Comparison of ENCODE assay signal across 8 mouse cellular contexts in genomic region chr7:109438781-109439591, GRCm38 (mm10). TPM values are rescaled to one million over a fixed set of nuclear protein-coding genes. Genes with fewer than 3 reads are reported as not detected.
DNase-seq lines count a peak whose midpoint lies in the region; ATAC-seq and TF ChIP-seq lines count a peak whose summit lies in the region.

TSS of gene Stk33 (minus strand) at chr7:109439081.

- H3K4me3 ChIP-seq in kidney, embryonic 14.5 days (ENCODE audit: low read length): peak within 1 kb of the TSS; percentile 52
- peak within 1 kb of the TSS; percentile 47 for H3K4me3 ChIP-seq in embryonic facial prominence, embryonic 11.5 days (ENCODE audit: low read depth, low read length)
- peak within 1 kb of the TSS; percentile 47 for H3K4me3 ChIP-seq in lung, embryonic 14.5 days (ENCODE audit: low read depth, low read length)

- H3K36me3 ChIP-seq in kidney, embryonic 14.5 days (ENCODE audit: control insufficient read depth, insufficient read depth, low read length): no peaks in the 10 kb centered on the region
- H3K36me3 ChIP-seq in embryonic facial prominence, embryonic 11.5 days (replicated peaks; ENCODE audit: control insufficient read depth, insufficient read depth, low read depth, low read length): no peaks in the 10 kb centered on the region
- no peaks in the 10 kb centered on the region for H3K36me3 ChIP-seq in lung, embryonic 14.5 days (ENCODE audit: insufficient read depth)

- 0 out of 2 replicates have a peak, but pooled peaks cover 6% of the 10 kb centered on the region for H3K4me1 ChIP-seq in kidney, embryonic 14.5 days (ENCODE audit: control insufficient read depth, insufficient read depth, low read length)
- no peaks in the 10 kb centered on the region; the same call in 1 of the 2 replicates for H3K4me1 ChIP-seq in embryonic facial prominence, embryonic 11.5 days (ENCODE audit: control insufficient read depth, insufficient read depth, low read length)
- H3K4me1 ChIP-seq in lung, embryonic 14.5 days (ENCODE audit: insufficient read depth): 0 out of 2 replicates have a peak, but pooled peaks cover 2% of the 10 kb centered on the region

- no peak within 1 kb of the TSS for H3K27ac ChIP-seq in kidney, embryonic 14.5 days (ENCODE audit: low read depth, low read length)
- no peak within 1 kb of the TSS for H3K27ac ChIP-seq in embryonic facial prominence, embryonic 11.5 days (replicated peaks; ENCODE audit: low read depth, low read length)
- no peak within 1 kb of the TSS for H3K27ac ChIP-seq in lung, embryonic 14.5 days (ENCODE audit: low read depth)

- no peaks in the 10 kb centered on the region for H3K9me3 ChIP-seq in kidney, embryonic 14.5 days (ENCODE audit: control insufficient read depth, low read length)
- no peaks in the 10 kb centered on the region for H3K9me3 ChIP-seq in embryonic facial prominence, embryonic 11.5 days (replicated peaks; ENCODE audit: control insufficient read depth, low read length)
- H3K9me3 ChIP-seq in lung, embryonic 14.5 days (ENCODE audit: low read depth, low read length): no peaks in the 10 kb centered on the region

- DNase-seq in kidney, adult 11 months: no peak
- peak; percentile 77 for DNase-seq in embryonic facial prominence, embryonic 11.5 days (ENCODE audit: low spot score)
- DNase-seq in heart, adult 9 months (ENCODE audit: low spot score in 2 of 2): peak; percentile 61 to 72
- peak; percentile 21 for DNase-seq in kidney, postnatal 14 days
- peak; percentile 65 for DNase-seq in lung, embryonic 14.5 days
- DNase-seq in ovary, adult 18-20 months (ENCODE audit: low spot score): peak; percentile 40
- DNase-seq in thymus, adult 18-20 months: no peak

- WGBS in kidney, embryonic 14.5 days: under 1% methylated on average over 62 of the region's 62 CpGs
- WGBS in embryonic facial prominence, embryonic 11.5 days: 1% methylated on average over 62 of the region's 62 CpGs
- 1% methylated on average over 62 of the region's 62 CpGs for WGBS in lung, embryonic 14.5 days

- TF ChIP-seq CTCF in lung, embryonic 14.5 days (IDR thresholded peaks at IDR 0.05; ENCODE audit: low read depth): no peak

- H3K4me2 ChIP-seq in kidney, embryonic 14.5 days (replicated peaks; ENCODE audit: low read depth, low read length): peak within 1 kb of the TSS; percentile 96
- H3K4me2 ChIP-seq in embryonic facial prominence, embryonic 11.5 days (ENCODE audit: low read depth, low read length): peak within 1 kb of the TSS; percentile 80
- peak within 1 kb of the TSS; percentile 92 for H3K4me2 ChIP-seq in lung, embryonic 14.5 days

- peak within 1 kb of the TSS; percentile 60 for H3K9ac ChIP-seq in kidney, embryonic 14.5 days (ENCODE audit: low read depth, low read length)
- peak within 1 kb of the TSS; percentile 69 for H3K9ac ChIP-seq in embryonic facial prominence, embryonic 11.5 days (replicated peaks; ENCODE audit: low read length)
- peak within 1 kb of the TSS; percentile 53 for H3K9ac ChIP-seq in lung, embryonic 14.5 days

- peaks cover 4% of the 10 kb centered on the region for H3K27me3 ChIP-seq in kidney, embryonic 14.5 days (ENCODE audit: control insufficient read depth, insufficient read depth, low read length)
- H3K27me3 ChIP-seq in embryonic facial prominence, embryonic 11.5 days (ENCODE audit: control insufficient read depth, insufficient read depth, low read length): peaks cover 2% of the 10 kb centered on the region; the same call in 1 of the 2 replicates
- H3K27me3 ChIP-seq in lung, embryonic 14.5 days (ENCODE audit: insufficient read depth, low read length): peaks cover 28% of the 10 kb centered on the region

- ATAC-seq in kidney, embryonic 14.5 days (ENCODE audit: low FRiP score, low TSS enrichment): peak; percentile 88
- peak; percentile 82 for ATAC-seq in embryonic facial prominence, embryonic 11.5 days (replicated peaks; ENCODE audit: insufficient number of reproducible peaks, low FRiP score, low TSS enrichment, low read depth)
- peak; percentile 83 for ATAC-seq in lung, embryonic 14.5 days (ENCODE audit: insufficient read depth)

RNA-seq across cellular contexts. Expression of gene Stk33, which starts in this region (rescaled TPM):
- 0.39 and 0.49 TPM in 2 replicates for polyA plus RNA-seq in kidney, embryonic 14.5 days (2014; fragmentation: Nextera tagmentation; extraction: Ambion mirVana)
- 3.5 and 3.8 TPM in 2 replicates for polyA plus RNA-seq in embryonic facial prominence, embryonic 11.5 days (2014; fragmentation: Nextera tagmentation; extraction: Ambion mirVana)
- polyA plus RNA-seq in lung, embryonic 14.5 days (2014; fragmentation: Nextera tagmentation; extraction: Ambion mirVana): 0.61 TPM in 1 of 2 replicates, not detected in the other

Comparison
In these comparisons a context has a peak if more than half of its experiments do, and no peak if none do; other contexts are left out.
1. DNase-seq: peak in embryonic facial prominence, embryonic 11.5 days (single experiment), heart, adult 9 months (2 of 2), kidney, postnatal 14 days (single experiment) and ovary, adult 18-20 months (single experiment); none in kidney, adult 11 months (single experiment) and thymus, adult 18-20 months (0 of 2).
2. Peak in ATAC-seq, H3K4me3 ChIP-seq, H3K9ac ChIP-seq and H3K4me2 ChIP-seq in kidney, embryonic 14.5 days; RNA of the gene not detected or under 1 TPM.
3. Peak in DNase-seq, ATAC-seq, H3K4me3 ChIP-seq, H3K9ac ChIP-seq and H3K4me2 ChIP-seq in lung, embryonic 14.5 days; RNA of the gene not detected or under 1 TPM.
4. Peak in every context shown above with its lines, with median percentiles within 50 percentile points of each other: ATAC-seq, H3K4me2 ChIP-seq, H3K4me3 ChIP-seq and H3K9ac ChIP-seq.